Mouse (Mus musculus): ENCODE results near the gene Capsl. TPM values are rescaled to one million over a fixed set of nuclear protein-coding genes. Genes with fewer than 3 reads are reported as not detected.

Capsl gene
- polyA plus RNA-seq (2015; fragmentation: Nextera tagmentation; extraction: Ambion mirVana), result 1.4 and 1.6 TPM in 2 replicates

GRCm38 (mm10) chr15:9435534-9436180, at the start of gene Capsl:
Gene Capsl, plus strand, starts transcription at chr15:9436028.
- Histone ChIP-seq H3K27me3 (no peaks in the 10 kb centered on the region), H3K36me3 (no peaks in the 10 kb centered on the region), H3K4me1 (no peaks in the 10 kb centered on the region), H3K9ac (no peak within 1 kb of the TSS), H3K4me2 (no peak within 1 kb of the TSS), H3K9me3 (no peaks in the 10 kb centered on the region), H3K27ac (no peak within 1 kb of the TSS), H3K4me3 (no peak within 1 kb of the TSS)
- ATAC-seq (ENCODE audit: insufficient number of reproducible peaks, low FRiP score, low TSS enrichment, low read depth), result no peak
- 43% methylated on average over 12 of the region's 12 CpGs for whole genome bisulfite sequencing

- ATAC-seq (ENCODE audit: insufficient number of reproducible peaks, low FRiP score, low TSS enrichment, low read depth), result no peak
- H3K36me3 ChIP-seq, result no peaks in the 10 kb centered on the region
- 92% methylated on average over 3 of the region's 3 CpGs for WGBS
Measured at GRCm38 (mm10) chr15:9409475-9409874, 26.4 kb upstream of the Capsl start.

GRCm38 (mm10) chr15:9421163-9421562, 14.7 kb upstream of the Capsl start:
- Histone ChIP-seq H3K4me1 (no peaks in the 10 kb centered on the region), H3K4me3 (no peak overlapping the region), H3K36me3 (no peaks in the 10 kb centered on the region), H3K27ac (no peak overlapping the region), H3K4me2 (no peak overlapping the region), H3K9ac (no peak overlapping the region), H3K27me3 (no peaks in the 10 kb centered on the region), H3K9me3 (no peaks in the 10 kb centered on the region)
- no peak for ATAC-seq (ENCODE audit: insufficient number of reproducible peaks, low FRiP score, low TSS enrichment, low read depth)

More at GRCm38 (mm10) chr15:9409475-9409874, 26.4 kb upstream of the Capsl start:
- Histone ChIP-seq H3K4me2 (no peak overlapping the region), H3K27ac (no peak overlapping the region), H3K4me1 (no peaks in the 10 kb centered on the region), H3K9ac (no peak overlapping the region), H3K27me3 (no peaks in the 10 kb centered on the region), H3K9me3 (no peaks in the 10 kb centered on the region), H3K4me3 (no peak overlapping the region)

GRCm38 (mm10) chr15:9427849-9428248, 8.0 kb upstream of the Capsl start:
- H3K27me3 ChIP-seq, result no peaks in the 10 kb centered on the region
- no peak overlapping the region for H3K4me2 ChIP-seq
- no peak overlapping the region for H3K27ac ChIP-seq
- H3K9me3 ChIP-seq, result no peaks in the 10 kb centered on the region
- H3K4me1 ChIP-seq, result no peaks in the 10 kb centered on the region
- no peaks in the 10 kb centered on the region for H3K36me3 ChIP-seq
- no peak overlapping the region for H3K9ac ChIP-seq
- no peak overlapping the region for H3K4me3 ChIP-seq
- ATAC-seq (ENCODE audit: insufficient number of reproducible peaks, low FRiP score, low TSS enrichment, low read depth), result no peak

GRCm38 (mm10) chr15:9429843-9430242, 6.0 kb upstream of the Capsl start:
- H3K9ac ChIP-seq, result no peak overlapping the region
- no peaks in the 10 kb centered on the region for H3K36me3 ChIP-seq
- H3K4me3 ChIP-seq, result no peak overlapping the region
- WGBS, result 76% methylated on average over 3 of the region's 3 CpGs
- no peaks in the 10 kb centered on the region for H3K4me1 ChIP-seq
- H3K9me3 ChIP-seq, result no peaks in the 10 kb centered on the region
- H3K27me3 ChIP-seq, result no peaks in the 10 kb centered on the region
- H3K27ac ChIP-seq, result no peak overlapping the region
- ATAC-seq (ENCODE audit: insufficient number of reproducible peaks, low FRiP score, low TSS enrichment, low read depth), result no peak
- H3K4me2 ChIP-seq, result no peak overlapping the region

- H3K27ac ChIP-seq, result no peak overlapping the region
- no peaks in the 10 kb centered on the region for H3K36me3 ChIP-seq
- no peak overlapping the region for H3K4me3 ChIP-seq
- 83% methylated on average over 1 of the region's 1 CpGs for WGBS
- no peak overlapping the region for H3K4me2 ChIP-seq
- no peaks in the 10 kb centered on the region for H3K4me1 ChIP-seq
- no peaks in the 10 kb centered on the region for H3K9me3 ChIP-seq
- no peak overlapping the region for H3K9ac ChIP-seq
- no peak for ATAC-seq (ENCODE audit: insufficient number of reproducible peaks, low FRiP score, low TSS enrichment, low read depth)
- H3K27me3 ChIP-seq, result no peaks in the 10 kb centered on the region
Measured at GRCm38 (mm10) chr15:9451999-9452398, 16.2 kb downstream of the Capsl start.

- no peaks in the 10 kb centered on the region for H3K9me3 ChIP-seq
- H3K9ac ChIP-seq, result no peak overlapping the region
- no peaks in the 10 kb centered on the region for H3K4me1 ChIP-seq
- H3K4me2 ChIP-seq, result no peak overlapping the region
- H3K4me3 ChIP-seq, result no peak overlapping the region
- no peaks in the 10 kb centered on the region for H3K36me3 ChIP-seq
- WGBS, result 44% methylated on average over 1 of the region's 1 CpGs
- no peaks in the 10 kb centered on the region for H3K27me3 ChIP-seq
- no peak overlapping the region for H3K27ac ChIP-seq
- no peak for ATAC-seq (ENCODE audit: insufficient number of reproducible peaks, low FRiP score, low TSS enrichment, low read depth)
Measured at GRCm38 (mm10) chr15:9452842-9453241, 17.0 kb downstream of the Capsl start.

GRCm38 (mm10) chr15:9454198-9454597, 18.4 kb downstream of the Capsl start:
- Histone ChIP-seq H3K4me2 (no peak overlapping the region), H3K9me3 (no peaks in the 10 kb centered on the region), H3K36me3 (no peaks in the 10 kb centered on the region), H3K4me1 (no peaks in the 10 kb centered on the region), H3K27me3 (no peaks in the 10 kb centered on the region), H3K27ac (no peak overlapping the region), H3K9ac (no peak overlapping the region), H3K4me3 (no peak overlapping the region)
- 79% methylated on average over 4 of the region's 4 CpGs for WGBS
- no peak for ATAC-seq (ENCODE audit: insufficient number of reproducible peaks, low FRiP score, low TSS enrichment, low read depth)

GRCm38 (mm10) chr15:9455241-9455640, 19.4 kb downstream of the Capsl start:
- ATAC-seq (ENCODE audit: insufficient number of reproducible peaks, low FRiP score, low TSS enrichment, low read depth), result no peak
- Histone ChIP-seq H3K27ac (no peak overlapping the region), H3K4me2 (no peak overlapping the region), H3K9me3 (no peaks in the 10 kb centered on the region), H3K27me3 (no peaks in the 10 kb centered on the region), H3K36me3 (no peaks in the 10 kb centered on the region), H3K4me1 (no peaks in the 10 kb centered on the region), H3K9ac (no peak overlapping the region), H3K4me3 (no peak overlapping the region)
- 64% methylated on average over 4 of the region's 4 CpGs for WGBS

- H3K36me3 ChIP-seq, result no peaks in the 10 kb centered on the region
- ATAC-seq (ENCODE audit: insufficient number of reproducible peaks, low FRiP score, low TSS enrichment, low read depth), result no peak
- no peak overlapping the region for H3K27ac ChIP-seq
- H3K27me3 ChIP-seq, result no peaks in the 10 kb centered on the region
- no peaks in the 10 kb centered on the region for H3K4me1 ChIP-seq
- 63% methylated on average over 7 of the region's 7 CpGs for WGBS
- no peaks in the 10 kb centered on the region for H3K9me3 ChIP-seq
- no peak overlapping the region for H3K4me3 ChIP-seq
- no peak overlapping the region for H3K9ac ChIP-seq
- H3K4me2 ChIP-seq, result no peak overlapping the region
Measured at GRCm38 (mm10) chr15:9463521-9464027, 27.7 kb downstream of the Capsl start.

GRCm38 (mm10) chr15:9464039-9464438, 28.2 kb downstream of the Capsl start:
- no peaks in the 10 kb centered on the region for H3K4me1 ChIP-seq
- 42% methylated on average over 1 of the region's 1 CpGs for WGBS

GRCm38 (mm10) chr15:9471053-9471685, 35.3 kb downstream of the Capsl start:
- no peak for ATAC-seq (ENCODE audit: insufficient number of reproducible peaks, low FRiP score, low TSS enrichment, low read depth)
- 73% methylated on average over 4 of the region's 4 CpGs for WGBS

More at GRCm38 (mm10) chr15:9464039-9464438, 28.2 kb downstream of the Capsl start:
- Histone ChIP-seq H3K9me3 (no peaks in the 10 kb centered on the region), H3K27me3 (no peaks in the 10 kb centered on the region), H3K9ac (no peak overlapping the region), H3K4me2 (no peak overlapping the region), H3K36me3 (no peaks in the 10 kb centered on the region), H3K27ac (no peak overlapping the region), H3K4me3 (no peak overlapping the region)
- ATAC-seq (ENCODE audit: insufficient number of reproducible peaks, low FRiP score, low TSS enrichment, low read depth), result no peak

More at GRCm38 (mm10) chr15:9471053-9471685, 35.3 kb downstream of the Capsl start:
- Histone ChIP-seq H3K9me3 (no peaks in the 10 kb centered on the region), H3K36me3 (no peaks in the 10 kb centered on the region), H3K27ac (no peak overlapping the region), H3K9ac (no peak overlapping the region), H3K4me2 (no peak overlapping the region), H3K4me1 (no peaks in the 10 kb centered on the region), H3K27me3 (no peaks in the 10 kb centered on the region), H3K4me3 (no peak overlapping the region)

Data from limb, embryonic 15.5 days (tissue).